Mouse (Mus musculus) mammary gland, adult 2 months (tissue): ENCODE results near the gene Cbx1. TPM values are rescaled to one million over a fixed set of nuclear protein-coding genes. Genes with fewer than 3 reads are reported as not detected.

Source experiments
- polyA plus RNA-seq: library from polyadenylated mRNA; depleted of rRNA; stranded (reverse); fragments of >200 nt; gene quantifications from 2 replicates; pipeline ENCODE4 v1.2.3, GENCODE M21; 2012; ENCODE audit warnings: low replicate concordance; rRNA removed

Gene Cbx1
- 15.2 and 23.2 TPM in 2 replicates for polyA plus RNA-seq

GRCm38 (mm10) chr11:96788871-96789795 lies at the start of gene Cbx1:
Cbx1 (plus strand) TSS chr11:96789127.

GRCm38 (mm10) chr11:96776968-96777962 lies 11.7 kb upstream of the Cbx1 start, which contains the start of gene Snx11:
Snx11 (minus strand) TSS chr11:96777559.

GRCm38 (mm10) chr11:96829813-96830538 lies 41.0 kb downstream of the Cbx1 start, which contains the start of gene Nfe2l1:
Nfe2l1 (minus strand) TSS chr11:96829968.

GRCm38 (mm10) chr11:96849681-96850467 lies 60.9 kb downstream of the Cbx1 start, which contains the start of gene Copz2:
Copz2 (plus strand) TSS chr11:96849870.

Other genes with a start within 250 kb of the Cbx1 start
- 20.0 and 22.6 TPM in 2 replicates for gene Snx11, start 11.6 kb upstream of the Cbx1 start, polyA plus RNA-seq
- 270 and 474 TPM in 2 replicates for gene Nfe2l1, start 40.8 kb downstream of the Cbx1 start, polyA plus RNA-seq
- gene Copz2, start 60.7 kb downstream of the Cbx1 start, polyA plus RNA-seq, result 50.5 and 76.5 TPM in 2 replicates
- 37.2 and 38.7 TPM in 2 replicates for gene Cdk5rap3, start 127.4 kb downstream of the Cbx1 start, polyA plus RNA-seq
- 7.6 and 11.5 TPM in 2 replicates for gene Prr15l, start 139.0 kb downstream of the Cbx1 start, polyA plus RNA-seq
- 24.5 and 33.6 TPM in 2 replicates for gene Pnpo, start 154.9 kb downstream of the Cbx1 start, polyA plus RNA-seq
- 15.6 and 27.4 TPM in 2 replicates for gene Sp2, start 193.8 kb downstream of the Cbx1 start, polyA plus RNA-seq
- 1.4 and 2.4 TPM in 2 replicates for gene Sp6, start 224.3 kb downstream of the Cbx1 start, polyA plus RNA-seq
- 11.8 and 14.6 TPM in 2 replicates for gene Scrn2, start 240.8 kb downstream of the Cbx1 start, polyA plus RNA-seq